Mouse (Mus musculus) right cerebral cortex, adult 18-20 months (tissue): ENCODE data around the gene Pgd.
A peak's percentile ranks its signal among the peaks of the same experiment; 100 is the strongest.
"Not testable (repeated sequence)": the region's sequence is repeated elsewhere in the genome, so short reads cannot be mapped to it uniquely, and the experiment has no call there.

Source experiments
- DNase-seq: peaks from one replicate; pipeline ENCODE4 v3.0.0; 2022; ENCODE audit warnings: mixed read lengths

Gene Pgd

DNA sequence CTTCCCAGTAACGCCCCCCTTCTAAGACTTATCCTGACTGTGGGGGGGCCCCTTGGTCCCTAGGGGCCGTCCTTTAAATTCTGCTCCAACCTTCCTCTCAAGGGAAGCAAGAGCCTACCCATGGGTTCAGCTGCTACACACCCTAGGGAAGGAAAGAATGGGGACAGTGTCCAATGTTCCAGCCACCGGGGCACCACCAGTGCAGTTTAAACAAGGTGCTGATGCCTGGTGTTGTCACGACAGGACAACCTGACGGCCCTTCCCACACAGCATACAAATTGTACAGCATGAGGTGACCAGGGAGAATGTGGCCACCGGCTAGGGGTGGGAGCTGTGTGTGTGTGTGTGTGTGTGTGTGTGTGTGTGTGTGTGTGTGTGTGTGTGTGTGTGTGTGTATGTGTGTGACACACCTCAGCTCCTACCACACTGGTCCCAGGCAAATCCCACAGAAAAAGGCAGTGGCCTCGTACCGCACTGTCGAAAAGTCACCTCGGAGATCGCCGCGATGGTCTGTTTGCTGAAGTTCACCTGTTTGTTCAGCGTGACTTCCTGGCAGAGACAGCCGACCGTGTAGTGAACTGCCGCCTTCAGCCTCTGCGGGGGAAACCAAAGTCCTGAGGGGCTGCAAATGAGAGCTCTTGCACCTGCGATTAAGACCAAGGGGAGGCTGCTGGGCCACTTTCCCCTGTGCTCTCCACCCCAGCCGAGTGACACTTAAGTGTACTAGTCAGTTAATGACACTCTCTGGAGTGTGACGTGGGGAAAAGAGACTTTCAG is 34.6 kb downstream of the Pgd start:
- DNase-seq, result no peak

DNA sequence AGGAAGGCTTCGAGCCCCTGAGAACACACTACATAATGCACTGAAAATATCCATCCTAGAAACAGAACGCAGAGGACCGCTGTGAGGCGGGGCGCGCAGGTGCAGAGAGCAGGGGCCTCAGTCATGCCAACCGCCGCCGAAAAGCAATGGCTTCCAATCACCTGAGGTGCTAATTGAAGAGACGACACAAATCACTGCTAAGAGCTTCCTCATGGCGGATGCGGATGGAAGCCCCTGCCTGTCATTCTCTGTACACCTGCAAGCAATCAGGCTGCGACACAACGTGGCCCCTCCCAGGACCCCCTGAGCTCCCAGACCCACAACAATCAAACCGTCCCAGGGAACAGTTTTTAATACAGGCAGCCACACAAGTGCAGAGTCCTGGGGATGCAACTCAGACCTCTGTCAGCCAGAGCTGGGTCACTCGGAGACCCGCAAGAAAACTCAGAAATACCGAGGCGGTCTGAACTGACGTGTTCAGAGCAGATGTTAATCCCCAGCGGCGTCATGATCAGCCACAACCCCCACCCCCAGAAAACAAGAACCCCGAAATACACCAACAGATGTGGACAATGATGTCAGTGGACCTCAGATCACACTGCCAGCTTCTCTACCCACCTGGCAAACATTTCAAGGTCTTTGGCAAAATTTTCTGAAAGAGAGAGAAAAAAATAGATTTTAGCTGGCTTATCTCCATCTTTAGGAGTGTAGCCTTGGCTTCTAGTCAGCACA is 35.4 kb downstream of the Pgd start:
- DNase-seq, result no peak

DNA sequence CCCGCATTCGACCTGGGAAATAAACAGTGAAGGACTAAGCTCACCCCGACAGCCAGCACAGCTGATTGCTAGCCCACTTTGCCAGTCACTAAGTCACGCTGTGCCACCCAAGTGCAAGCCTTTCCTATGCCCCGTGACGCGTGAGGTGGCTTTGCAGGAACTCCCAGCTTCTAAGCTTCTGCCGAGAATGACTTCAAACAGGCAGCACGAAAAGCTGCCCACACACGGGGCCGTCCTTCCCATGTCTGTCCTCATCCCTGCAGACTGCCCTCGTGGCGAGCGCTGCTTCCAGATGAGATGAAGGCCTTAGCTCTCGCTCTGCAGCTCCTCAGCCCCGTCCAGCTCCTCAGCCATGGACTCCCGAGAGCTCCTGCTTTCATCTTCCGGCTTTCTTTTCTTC is 38.1 kb downstream of the Pgd start:
- DNase-seq, result peak; percentile 21

DNA sequence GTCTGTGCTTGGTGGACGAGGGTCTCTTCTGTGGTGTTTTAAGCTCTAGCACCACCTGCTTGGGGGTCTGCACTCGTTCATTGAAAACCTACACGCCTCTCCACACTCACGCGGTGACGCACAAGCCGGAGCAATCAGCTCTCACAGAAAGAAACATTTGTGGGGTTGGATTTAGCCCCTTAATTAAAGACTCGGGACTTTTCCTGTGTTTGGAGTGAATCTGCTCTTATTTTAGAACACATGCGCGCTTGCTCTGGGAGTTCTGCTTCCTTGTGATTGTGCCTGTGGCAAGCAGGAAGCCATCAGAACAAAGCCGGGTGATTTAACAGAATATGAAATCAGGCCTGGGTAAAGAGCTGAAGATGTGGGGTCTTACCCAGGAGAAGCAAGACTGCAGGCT is 39.9 kb downstream of the Pgd start, which contains the start of gene Cort:
Gene Cort, minus strand, starts transcription at position 101 of the 400 bp plus-strand sequence.
- DNase-seq, result no peak

DNA sequence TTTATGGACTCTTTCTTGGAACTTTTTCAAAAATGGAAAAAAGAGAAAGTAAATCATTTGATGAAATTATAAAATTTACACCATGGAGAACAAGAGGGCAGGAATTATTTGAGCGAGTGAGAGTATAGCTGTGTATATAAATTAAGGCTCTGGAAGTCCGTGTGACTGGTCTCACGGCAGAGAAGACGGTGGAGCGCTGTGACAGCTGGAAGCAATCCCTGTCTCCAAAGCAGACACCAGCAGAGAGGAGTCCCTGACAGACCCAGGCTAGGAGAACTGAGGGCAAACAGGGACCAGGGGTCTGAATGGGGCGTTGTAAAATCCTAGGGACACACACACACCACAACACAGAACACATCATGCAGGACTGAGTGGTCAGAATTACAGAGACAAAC is 40.5 kb downstream of the Pgd start:
- DNase-seq, result no peak

DNA sequence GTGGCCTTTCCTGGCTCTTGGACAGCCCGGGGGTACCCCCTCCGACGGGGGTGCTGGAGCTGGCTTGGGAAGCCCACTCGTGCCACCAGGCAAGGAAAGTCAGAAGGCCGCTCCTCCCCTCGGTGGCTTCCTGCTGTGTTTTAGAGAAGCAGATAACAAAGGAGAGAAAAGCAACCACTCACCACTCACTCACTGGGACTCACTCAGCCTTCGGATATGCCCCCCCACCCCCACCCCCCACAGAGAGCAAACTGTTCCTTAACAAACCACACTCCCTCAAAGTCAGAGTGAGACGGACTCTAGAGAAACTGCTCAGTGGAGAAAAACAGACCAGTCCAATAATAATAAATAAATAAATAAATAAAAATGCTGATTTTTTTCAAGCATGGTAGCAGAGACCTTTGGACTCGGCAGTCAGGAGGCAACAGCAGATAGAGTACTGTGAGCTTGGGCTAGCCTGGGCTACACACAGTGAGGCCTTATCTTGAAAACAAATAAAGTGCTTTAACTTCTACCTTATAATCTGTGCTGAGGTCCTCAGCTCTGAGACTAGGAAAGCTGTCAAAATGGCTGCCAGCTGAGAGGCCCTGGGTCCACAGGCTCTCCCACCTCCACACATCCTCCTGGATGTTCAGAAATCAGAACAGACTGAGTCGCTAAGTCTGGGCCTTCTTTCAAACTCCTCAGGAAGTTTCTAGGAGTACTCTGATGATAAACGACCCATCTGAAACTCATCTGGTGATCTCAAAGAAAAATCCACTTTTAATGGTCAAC is 41.0 kb downstream of the Pgd start:
- no peak for DNase-seq

DNA sequence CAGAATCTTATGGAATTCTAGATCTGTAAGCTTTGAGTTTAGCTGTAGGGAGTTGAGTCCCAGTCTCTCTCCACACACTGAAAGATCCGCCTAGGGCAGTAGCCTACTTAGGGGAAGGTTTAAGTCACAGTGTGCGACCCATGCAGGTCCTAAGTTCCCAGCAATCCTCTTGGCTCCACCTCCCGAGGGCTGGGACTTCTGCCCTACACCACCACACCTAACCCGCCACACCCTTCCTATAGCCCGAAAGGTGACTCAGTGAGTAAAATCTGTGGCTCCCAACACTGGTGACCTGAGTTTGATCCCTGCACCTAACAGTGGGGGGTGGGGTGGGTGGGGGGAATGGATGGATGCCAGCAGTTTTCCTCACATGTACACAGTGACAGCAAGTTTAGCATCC is 43.1 kb downstream of the Pgd start:
- no peak for DNase-seq

DNA sequence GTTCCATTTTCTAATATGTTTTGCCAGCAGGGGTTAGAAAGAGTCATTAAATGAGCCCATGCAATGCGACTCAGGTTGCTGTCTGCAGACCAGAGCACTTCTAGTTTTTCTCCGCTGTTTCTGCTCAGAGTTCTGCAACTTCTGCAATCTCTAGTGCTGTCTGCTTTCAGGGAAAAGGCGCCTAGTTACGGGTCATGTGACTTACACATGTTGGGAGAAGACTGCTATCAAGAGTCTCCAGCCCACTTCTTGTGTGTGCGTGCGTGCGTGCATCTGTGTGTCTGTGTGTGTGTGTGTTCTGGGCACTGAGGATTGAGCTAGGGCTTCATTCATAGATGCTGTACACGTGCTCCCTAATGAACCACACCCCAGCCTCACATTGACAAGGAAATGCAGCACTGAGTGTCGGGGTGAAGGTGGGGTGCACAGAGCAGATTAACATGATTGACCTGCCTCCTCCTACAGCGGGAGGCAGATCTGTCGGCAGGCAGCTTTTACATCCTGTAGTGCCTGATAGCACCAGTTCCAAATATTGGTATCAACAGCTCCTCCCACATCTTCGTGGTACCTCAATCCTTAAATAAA is 46.5 kb downstream of the Pgd start:
- DNase-seq, result not testable (repeated sequence)

DNA sequence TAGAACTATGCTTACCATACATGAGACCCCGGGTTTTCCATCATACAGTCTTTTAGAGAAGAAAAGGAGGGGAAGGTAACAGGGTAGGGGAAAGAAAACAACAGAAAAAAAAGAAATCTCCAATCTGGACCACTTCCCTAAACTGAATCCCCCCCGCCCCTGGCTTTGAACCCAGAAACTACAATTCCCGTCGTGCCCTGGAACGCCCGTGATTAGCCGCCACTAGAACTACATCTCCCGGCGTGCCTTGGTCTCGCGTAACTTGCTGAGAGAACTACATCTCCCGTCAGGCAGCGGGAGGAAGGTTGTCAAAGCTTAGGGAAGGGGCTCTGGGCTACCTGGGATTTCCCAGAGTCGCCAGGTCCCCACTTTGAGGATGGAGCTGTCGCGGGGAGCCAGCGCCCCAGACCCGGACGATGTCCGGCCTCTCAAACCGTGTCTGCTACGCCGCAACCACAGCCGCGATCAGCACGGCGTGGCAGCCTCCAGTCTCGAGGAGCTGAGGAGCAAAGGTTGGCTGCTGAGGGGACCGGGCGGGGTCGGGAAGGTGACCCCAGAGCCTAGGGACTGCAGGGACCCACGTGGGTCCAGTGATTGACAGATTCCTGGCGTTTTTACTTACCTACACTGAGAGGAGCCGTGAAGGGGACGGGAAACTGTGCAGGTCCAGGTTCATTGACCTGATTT is 62.6 kb downstream of the Pgd start, which contains the start of gene Dffa:
Gene Dffa, plus strand, starts transcription at position 272 of the 687 bp plus-strand sequence.
- peak; percentile 94 for DNase-seq

DNA sequence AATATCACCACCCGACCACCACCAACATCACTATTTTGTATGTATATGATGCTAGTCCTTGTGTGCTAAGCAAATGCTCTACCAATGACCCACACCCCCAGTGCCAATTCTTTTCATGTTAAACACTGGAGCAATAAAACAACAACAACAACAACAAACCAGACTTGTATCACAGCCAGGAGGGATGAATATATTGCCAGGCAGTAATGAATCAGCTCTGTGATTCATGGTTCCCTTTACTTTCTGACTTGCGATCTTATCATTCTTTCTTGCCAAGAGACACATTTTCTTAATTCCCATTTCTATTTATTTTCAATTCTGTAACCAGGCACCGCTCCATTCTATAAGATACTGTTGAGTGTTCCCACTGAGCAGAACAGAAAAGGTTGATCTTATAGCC is 65.1 kb downstream of the Pgd start:
- DNase-seq, result no peak

DNA sequence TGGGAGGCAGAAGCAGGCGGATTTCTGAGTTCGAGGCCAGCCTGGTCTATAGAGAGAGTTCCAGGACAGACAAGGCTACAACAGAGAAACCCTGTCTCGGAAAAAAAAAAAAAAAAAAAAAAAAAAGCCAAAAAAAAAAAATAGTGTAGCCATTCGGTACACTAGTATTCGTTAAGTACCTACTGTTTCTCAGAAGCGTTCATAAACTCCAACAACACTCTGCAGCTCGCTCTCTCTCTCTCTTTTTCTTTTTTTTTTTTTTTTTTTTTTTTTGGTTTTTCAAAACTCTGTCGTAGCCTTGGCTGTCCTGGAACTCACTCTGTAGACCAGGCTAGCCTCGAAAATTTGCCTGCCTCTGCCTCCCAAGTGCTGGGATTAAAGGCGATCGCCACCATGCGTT is 66.1 kb downstream of the Pgd start:
- not testable (repeated sequence) for DNase-seq
